Mouse (Mus musculus) forebrain, embryonic 16.5 days (tissue): ENCODE data around the gene Hcls1. TPM values are rescaled to one million over a fixed set of nuclear protein-coding genes. Genes with fewer than 3 reads are reported as not detected.

ENCODE experiments used
- ATAC-seq: fragments of 200-750 bp; cut with Nextera tagmentation; 2 replicates; pipeline ENCODE4 v1.8.0; 2017; ENCODE audit warnings: mild to moderate bottlenecking, moderate library complexity
- H3K27ac ChIP-seq: fragments of 300-500 bp; sonication (generic); 2 replicates; pipeline ENCODE4 v1.5.1; 2014; ENCODE audit warnings: low read length, control low read depth
- H3K27me3 ChIP-seq: fragments of 300-500 bp; sonication (generic); replicated peaks from 2 replicates; pipeline ENCODE4 v1.6.1; 2014; ENCODE audit warnings: low read length; ENCODE audit not compliant: control insufficient read depth, insufficient read depth
- H3K36me3 ChIP-seq: fragments of 300-500 bp; sonication (generic); 2 replicates; pipeline ENCODE4 v1.6.1; 2014; ENCODE audit not compliant: control insufficient read depth, insufficient read depth
- H3K4me1 ChIP-seq: fragments of 300-500 bp; sonication (generic); replicated peaks from 2 replicates; pipeline ENCODE4 v1.6.1; 2014; ENCODE audit warnings: low read length; ENCODE audit not compliant: control insufficient read depth, insufficient read depth
- H3K4me2 ChIP-seq: fragments of 300-500 bp; sonication (generic); 2 replicates; pipeline ENCODE4 v1.6.1; 2014; ENCODE audit warnings: mild to moderate bottlenecking, low read length, control low read depth
- H3K4me3 ChIP-seq: fragments of 300-500 bp; sonication (generic); replicated peaks from 2 replicates; pipeline ENCODE4 v1.5.1; 2014; ENCODE audit warnings: mild to moderate bottlenecking, low read length, control low read depth
- H3K9ac ChIP-seq: fragments of 300-500 bp; sonication (generic); replicated peaks from 2 replicates; pipeline ENCODE4 v1.6.1; 2014; ENCODE audit warnings: low read depth, low read length, control low read depth
- H3K9me3 ChIP-seq: fragments of 300-500 bp; sonication (generic); 2 replicates; pipeline ENCODE4 v1.6.1; 2016; ENCODE audit warnings: low read length; ENCODE audit not compliant: control insufficient read depth
- WGBS: fragments of 180-500 bp; shearing (Covaris S2); extraction: QIAGEN DNeasy Blood & Tissue Kit; methylation state at CpG from one replicate; pipeline ENCODE4 v1.1.7; 2014; 5-methylcytosine and 5-hydroxymethylcytosine counted together
- polyA plus RNA-seq: library from polyadenylated mRNA; unstranded; fragments of >200 nt; fragmentation: Nextera tagmentation; extraction: Ambion mirVana; gene quantifications from 2 replicates; pipeline ENCODE4 v1.2.1, GENCODE M21; 2015

Hcls1 gene
- 1.4 and 2.3 TPM in 2 replicates for polyA plus RNA-seq

GRCm38 (mm10) chr16:36934841-36935620, at the start of gene Hcls1:
Hcls1 (plus strand) TSS chr16:36934983.
- Histone ChIP-seq H3K4me1 (no peaks in the 10 kb centered on the region), H3K27ac (no peak within 1 kb of the TSS), H3K4me2 (no peak within 1 kb of the TSS), H3K36me3 (peaks cover 15% of the 10 kb centered on the region), H3K4me3 (no peak within 1 kb of the TSS), H3K9ac (no peak within 1 kb of the TSS), H3K9me3 (no peaks in the 10 kb centered on the region), H3K27me3 (no peaks in the 10 kb centered on the region)
- WGBS = 87% methylated on average over 7 of the region's 7 CpGs
- no peak for ATAC-seq

- Histone ChIP-seq H3K9ac (no peak overlapping the region), H3K4me1 (peaks cover 8% of the 10 kb centered on the region), H3K4me2 (no peak overlapping the region), H3K27ac (no peak overlapping the region), H3K27me3 (no peaks in the 10 kb centered on the region), H3K36me3 (peaks cover 6% of the 10 kb centered on the region), H3K4me3 (no peak overlapping the region), H3K9me3 (no peaks in the 10 kb centered on the region)
- no peak for ATAC-seq
- 91% methylated on average over 11 of the region's 11 CpGs for WGBS
Observed at GRCm38 (mm10) chr16:36885912-36886311, 48.9 kb upstream of the Hcls1 start.

GRCm38 (mm10) chr16:36887546-36887945, 47.2 kb upstream of the Hcls1 start:
- H3K27ac ChIP-seq = no peak overlapping the region
- no peak for ATAC-seq
- no peak overlapping the region for H3K4me2 ChIP-seq
- H3K36me3 ChIP-seq = peaks cover 17% of the 10 kb centered on the region
- no peak overlapping the region for H3K9ac ChIP-seq
- 84% methylated on average over 5 of the region's 5 CpGs for WGBS
- H3K4me3 ChIP-seq = no peak overlapping the region
- H3K9me3 ChIP-seq = no peaks in the 10 kb centered on the region
- H3K27me3 ChIP-seq = no peaks in the 10 kb centered on the region
- H3K4me1 ChIP-seq = peaks cover 8% of the 10 kb centered on the region

- H3K4me1 ChIP-seq = no peaks in the 10 kb centered on the region
- no peak overlapping the region for H3K27ac ChIP-seq
- H3K9me3 ChIP-seq = no peaks in the 10 kb centered on the region
- 92% methylated on average over 3 of the region's 3 CpGs for WGBS
- H3K4me3 ChIP-seq = no peak overlapping the region
- ATAC-seq = no peak
- H3K36me3 ChIP-seq = peaks cover 26% of the 10 kb centered on the region
- H3K27me3 ChIP-seq = no peaks in the 10 kb centered on the region
- no peak overlapping the region for H3K4me2 ChIP-seq
- no peak overlapping the region for H3K9ac ChIP-seq
Observed at GRCm38 (mm10) chr16:36890559-36890958, 44.2 kb upstream of the Hcls1 start.

GRCm38 (mm10) chr16:36891415-36891814, 43.4 kb upstream of the Hcls1 start:
- H3K27ac ChIP-seq = no peak overlapping the region
- 97% methylated on average over 4 of the region's 4 CpGs for WGBS
- ATAC-seq = no peak
- H3K36me3 ChIP-seq = peaks cover 30% of the 10 kb centered on the region
- no peak overlapping the region for H3K4me3 ChIP-seq
- H3K9ac ChIP-seq = no peak overlapping the region
- H3K27me3 ChIP-seq = no peaks in the 10 kb centered on the region
- H3K9me3 ChIP-seq = no peaks in the 10 kb centered on the region
- H3K4me1 ChIP-seq = no peaks in the 10 kb centered on the region
- H3K4me2 ChIP-seq = no peak overlapping the region

- no peaks in the 10 kb centered on the region for H3K27me3 ChIP-seq
- no peaks in the 10 kb centered on the region for H3K4me1 ChIP-seq
- no peak overlapping the region for H3K4me2 ChIP-seq
- no peak overlapping the region for H3K27ac ChIP-seq
- H3K36me3 ChIP-seq = peaks cover 32% of the 10 kb centered on the region
- 88% methylated on average over 10 of the region's 10 CpGs for WGBS
- no peak overlapping the region for H3K9ac ChIP-seq
- no peak for ATAC-seq
- H3K4me3 ChIP-seq = no peak overlapping the region
- H3K9me3 ChIP-seq = no peaks in the 10 kb centered on the region
Observed at GRCm38 (mm10) chr16:36893317-36893716, 41.5 kb upstream of the Hcls1 start.

GRCm38 (mm10) chr16:36896712-36897111, 38.1 kb upstream of the Hcls1 start:
- Histone ChIP-seq H3K4me1 (no peaks in the 10 kb centered on the region), H3K4me2 (no peak overlapping the region), H3K9ac (no peak overlapping the region), H3K9me3 (no peaks in the 10 kb centered on the region), H3K27ac (no peak overlapping the region), H3K36me3 (peaks cover 44% of the 10 kb centered on the region), H3K4me3 (no peak overlapping the region), H3K27me3 (no peaks in the 10 kb centered on the region)
- WGBS = 97% methylated on average over 6 of the region's 6 CpGs
- no peak for ATAC-seq

GRCm38 (mm10) chr16:36903156-36903555, 31.6 kb upstream of the Hcls1 start:
- WGBS = 93% methylated on average over 5 of the region's 5 CpGs
- Histone ChIP-seq H3K36me3 (peaks cover 41% of the 10 kb centered on the region), H3K9me3 (no peaks in the 10 kb centered on the region), H3K9ac (no peak overlapping the region), H3K27ac (no peak overlapping the region), H3K4me2 (no peak overlapping the region), H3K4me1 (no peaks in the 10 kb centered on the region), H3K4me3 (no peak overlapping the region), H3K27me3 (no peaks in the 10 kb centered on the region)
- ATAC-seq = no peak

GRCm38 (mm10) chr16:36911909-36912308, 22.9 kb upstream of the Hcls1 start:
- no peak overlapping the region for H3K4me3 ChIP-seq
- H3K4me2 ChIP-seq = no peak overlapping the region
- no peak overlapping the region for H3K9ac ChIP-seq
- ATAC-seq = no peak
- no peaks in the 10 kb centered on the region for H3K9me3 ChIP-seq
- no peaks in the 10 kb centered on the region for H3K27me3 ChIP-seq
- no peaks in the 10 kb centered on the region for H3K4me1 ChIP-seq
- H3K27ac ChIP-seq = no peak overlapping the region
- peaks cover 31% of the 10 kb centered on the region for H3K36me3 ChIP-seq
- 90% methylated on average over 10 of the region's 10 CpGs for WGBS
